Mouse (Mus musculus) adrenal gland, adult 18-20 months (tissue): Measurements from ENCODE around the gene Rad51b. TPM values are rescaled to one million over a fixed set of nuclear protein-coding genes. Genes with fewer than 3 reads are reported as not detected.

Experiments
- DNase-seq, 2 experiments: peaks; one replicate each; pipeline ENCODE4 v3.0.0; 2021 to 2022; ENCODE audit warnings: low spot score in 2 of 2
- total RNA-seq, 2 experiments: library from RNA; stranded (reverse); gene quantifications; 1 replicate in 1 of 2; 2 replicates in 1 of 2; pipeline ENCODE4 v1.2.3; 2021

The Rad51b gene
- total RNA-seq, 2 experiments from 2014 or later: 0.26 to 0.46 TPM

GRCm38 (mm10) chr12:79680698-79681072 is 383.6 kb downstream of the Rad51b start:
- no peak for DNase-seq

GRCm38 (mm10) chr12:79681571-79681970 is 384.5 kb downstream of the Rad51b start:
- DNase-seq: no peak

GRCm38 (mm10) chr12:79683350-79683749 is 386.3 kb downstream of the Rad51b start:
- DNase-seq: no peak

GRCm38 (mm10) chr12:79683759-79684158 is 386.7 kb downstream of the Rad51b start:
- no peak for DNase-seq

GRCm38 (mm10) chr12:79684338-79684737 is 387.3 kb downstream of the Rad51b start:
- DNase-seq: no peak

- no peak for DNase-seq
Measured at GRCm38 (mm10) chr12:79686594-79687325, 389.7 kb downstream of the Rad51b start.

- no peak for DNase-seq
Measured at GRCm38 (mm10) chr12:79687683-79688386, 390.8 kb downstream of the Rad51b start.

- DNase-seq: no peak
Measured at GRCm38 (mm10) chr12:79689299-79689698, 392.2 kb downstream of the Rad51b start.

- DNase-seq: no peak
Measured at GRCm38 (mm10) chr12:79691929-79692862, 395.1 kb downstream of the Rad51b start.

- DNase-seq: no peak
Measured at GRCm38 (mm10) chr12:79695832-79696434, 398.9 kb downstream of the Rad51b start.

- no peak for DNase-seq
Measured at GRCm38 (mm10) chr12:79703555-79703954, 406.5 kb downstream of the Rad51b start.

GRCm38 (mm10) chr12:79705501-79706266 is 408.6 kb downstream of the Rad51b start:
- DNase-seq: no peak

GRCm38 (mm10) chr12:79707565-79708422 is 410.7 kb downstream of the Rad51b start:
- no peak for DNase-seq

- DNase-seq: no peak
Measured at GRCm38 (mm10) chr12:79708423-79708733, 411.3 kb downstream of the Rad51b start.

- no peak for DNase-seq
Measured at GRCm38 (mm10) chr12:79713286-79713685, 416.2 kb downstream of the Rad51b start.

- no peak for DNase-seq
Measured at GRCm38 (mm10) chr12:79714484-79714883, 417.4 kb downstream of the Rad51b start.

GRCm38 (mm10) chr12:79715506-79716345 is 418.6 kb downstream of the Rad51b start:
- DNase-seq: no peak

- no peak for DNase-seq
Measured at GRCm38 (mm10) chr12:79719091-79719846, 422.2 kb downstream of the Rad51b start.
